Mouse (Mus musculus): Measurements from ENCODE around the gene Foxj2. TPM values are rescaled to one million over a fixed set of nuclear protein-coding genes. Genes with fewer than 3 reads are reported as not detected.

Gene Foxj2
- polyA plus RNA-seq (2017; shearing (Covaris generic)): 6.1 TPM

GRCm38 (mm10) chr6:122819306-122820070 lies at the start of gene Foxj2:
Foxj2 (plus strand) TSS chr6:122819914.

GRCm38 (mm10) chr6:122801301-122801800 lies 18.4 kb upstream of the Foxj2 start, which contains the start of gene Slc2a3:
Slc2a3 (minus strand) TSS chr6:122801640.

GRCm38 (mm10) chr6:122855955-122856354 lies 36.2 kb downstream of the Foxj2 start, which contains the start of gene C3ar1:
C3ar1 (minus strand) TSS chr6:122856161.

GRCm38 (mm10) chr6:122873871-122874719 lies 54.4 kb downstream of the Foxj2 start, which contains the start of gene Necap1:
Necap1 (plus strand) TSS chr6:122874474.

Other genes with a start within 250 kb of the Foxj2 start
- gene Apobec1, start 217.5 kb upstream of the Foxj2 start, polyA plus RNA-seq (2017; shearing (Covaris generic)): 31.0 TPM
- not detected for gene Gdf3, start 209.8 kb upstream of the Foxj2 start, polyA plus RNA-seq (2017; shearing (Covaris generic))
- not detected for gene Dppa3, start 193.5 kb upstream of the Foxj2 start, polyA plus RNA-seq (2017; shearing (Covaris generic))
- not detected for gene Nanog, start 112.4 kb upstream of the Foxj2 start, polyA plus RNA-seq (2017; shearing (Covaris generic))
- gene Slc2a3, start 18.3 kb upstream of the Foxj2 start, polyA plus RNA-seq (2017; shearing (Covaris generic)): 99.6 TPM
- gene C3ar1, start 36.2 kb downstream of the Foxj2 start, polyA plus RNA-seq (2017; shearing (Covaris generic)): 0.22 TPM
- gene Necap1, start 54.6 kb downstream of the Foxj2 start, polyA plus RNA-seq (2017; shearing (Covaris generic)): 41.2 TPM
- 0.24 TPM for gene Clec4a1, start 101.9 kb downstream of the Foxj2 start, polyA plus RNA-seq (2017; shearing (Covaris generic))
- gene Clec4a3, start 132.6 kb downstream of the Foxj2 start, polyA plus RNA-seq (2017; shearing (Covaris generic)): 0.24 TPM
- not detected for gene Clec4a4, start 170.5 kb downstream of the Foxj2 start, polyA plus RNA-seq (2017; shearing (Covaris generic))
- not detected for gene Clec4b1, start 230.0 kb downstream of the Foxj2 start, polyA plus RNA-seq (2017; shearing (Covaris generic))